Mouse (Mus musculus) liver, adult 2 months (tissue): ENCODE data around the gene Nfkbie. TPM values are rescaled to one million over a fixed set of nuclear protein-coding genes. Genes with fewer than 3 reads are reported as not detected.
A peak's percentile ranks its signal among the peaks of the same experiment; 100 is the strongest.

Experiments
- DNase-seq: peaks from one replicate; pipeline ENCODE4 v3.0.0-alpha.2; 2011; ENCODE audit warnings: low read depth, low spot score; ENCODE audit errors: extremely low read depth
- H3K27ac ChIP-seq: fragments of 200-500 bp; replicated peaks from 2 replicates; pipeline ENCODE4 v1.5.1; 2012; ENCODE audit warnings: low read depth, mild to moderate bottlenecking, control low read depth, inconsistent platforms, low read length; ENCODE audit not compliant: insufficient read depth
- H3K27me3 ChIP-seq: fragments of 200-500 bp; 2 replicates; pipeline ENCODE4 v1.6.1; 2012; ENCODE audit warnings: mild to moderate bottlenecking, moderate library complexity, low read length, inconsistent platforms; ENCODE audit not compliant: control insufficient read depth, insufficient read depth
- H3K36me3 ChIP-seq: fragments of 200-500 bp; 2 replicates; pipeline ENCODE4 v1.6.1; 2012; ENCODE audit warnings: low read length, inconsistent platforms; ENCODE audit not compliant: control insufficient read depth, insufficient read depth
- H3K4me1 ChIP-seq: fragments of 200-500 bp; 2 replicates; pipeline ENCODE4 v1.6.1; 2011; ENCODE audit warnings: low read length; ENCODE audit not compliant: control insufficient read depth, insufficient read depth
- H3K4me3 ChIP-seq: fragments of 200-500 bp; 2 replicates; pipeline ENCODE4 v1.5.1; 2011; ENCODE audit warnings: low read depth, mild to moderate bottlenecking, control low read depth, low read length, moderate library complexity; ENCODE audit not compliant: insufficient read depth
- H3K79me2 ChIP-seq: fragments of 200-500 bp; 2 replicates; pipeline ENCODE4 v1.6.1; 2012; ENCODE audit warnings: inconsistent platforms, mild to moderate bottlenecking, low read length, moderate library complexity; ENCODE audit not compliant: control insufficient read depth, insufficient read depth
- H3K9ac ChIP-seq: fragments of 200-500 bp; 2 replicates; pipeline ENCODE4 v1.6.1; 2012; ENCODE audit warnings: low read depth, mild to moderate bottlenecking, control low read depth, inconsistent platforms, low read length
- CTCF ChIP-seq: fragments of 200-500 bp; IDR thresholded peaks from 2 replicates; pipeline ENCODE4 v1.5.1; 2011; ENCODE audit warnings: low read depth, low read length, control low read depth
- POLR2A ChIP-seq: fragments of 200-500 bp; IDR thresholded peaks from 2 replicates; pipeline ENCODE4 v1.6.1; 2011; ENCODE audit warnings: low read length, control low read depth; ENCODE audit not compliant: insufficient read depth; ENCODE audit errors: extremely low read depth
- WGBS: fragments of 180-500 bp; shearing (Covaris S2); methylation state at CpG from one replicate; pipeline ENCODE4 v1.1.7; 2018; 5-methylcytosine and 5-hydroxymethylcytosine counted together
- polyA plus RNA-seq: library from polyadenylated mRNA; depleted of rRNA; stranded (reverse); fragments of >200 nt; gene quantifications from 2 replicates; pipeline ENCODE4 v1.2.3, GENCODE M21; 2012
- total RNA-seq: library from RNA; depleted of rRNA; stranded (reverse); fragments of >200 nt; gene quantifications from 2 replicates; pipeline ENCODE4 v1.2.3, GENCODE M21; 2014

The Nfkbie gene
- total and polyA plus RNA-seq, 2 experiments, result 1.6 to 3.0 TPM

GRCm38 (mm10) chr17:45582715-45583355 lies 27.3 kb downstream of the Nfkbie start:
- H3K27me3 ChIP-seq, result no peaks in the 10 kb centered on the region
- peaks cover 24% of the 10 kb centered on the region for H3K4me1 ChIP-seq
- DNase-seq, result peak; percentile 59
- no peak overlapping the region for H3K4me3 ChIP-seq
- TF ChIP-seq CTCF (peak; percentile 78), POLR2A (no peak)
- WGBS, result 52% methylated on average over 6 of the region's 6 CpGs
- H3K79me2 ChIP-seq, result no peaks in the 10 kb centered on the region
- peak overlapping the region; percentile 22 for H3K27ac ChIP-seq
- H3K9ac ChIP-seq, result no peak overlapping the region
- peaks cover 14% of the 10 kb centered on the region for H3K36me3 ChIP-seq

- DNase-seq, result peak; percentile 88
- Histone ChIP-seq H3K4me3 (no peak overlapping the region), H3K4me1 (peaks cover 34% of the 10 kb centered on the region)
These were observed 28.8 kb downstream of the Nfkbie start for GRCm38 (mm10) chr17:45584096-45584896.

GRCm38 (mm10) chr17:45584939-45585678 lies 29.6 kb downstream of the Nfkbie start:
- Histone ChIP-seq H3K27me3 (no peaks in the 10 kb centered on the region), H3K27ac (peak overlapping the region; percentile 88), H3K4me1 (peaks cover 38% of the 10 kb centered on the region), H3K4me3 (no peak overlapping the region), H3K36me3 (peaks cover 25% of the 10 kb centered on the region), H3K79me2 (no peaks in the 10 kb centered on the region; the same call in 1 of the 2 replicates), H3K9ac (peak overlapping the region; percentile 34)
- DNase-seq, result peak; percentile 98
- 3% methylated on average over 14 of the region's 14 CpGs for WGBS
- TF ChIP-seq POLR2A (0 out of 2 replicates have a peak, but pooled peaks have one; percentile 28), CTCF (peak; percentile 83)

More at GRCm38 (mm10) chr17:45584096-45584896, 28.8 kb downstream of the Nfkbie start:
- WGBS, result 15% methylated on average over 12 of the region's 12 CpGs
- Histone ChIP-seq H3K79me2 (no peaks in the 10 kb centered on the region; the same call in 1 of the 2 replicates), H3K9ac (peak overlapping the region; percentile 34), H3K27me3 (no peaks in the 10 kb centered on the region), H3K27ac (peak overlapping the region; percentile 88), H3K36me3 (peaks cover 25% of the 10 kb centered on the region)
- TF ChIP-seq CTCF, result no peak
- no peak for TF ChIP-seq POLR2A

- Histone ChIP-seq H3K27me3 (no peaks in the 10 kb centered on the region), H3K27ac (peak overlapping the region; percentile 88), H3K4me1 (peaks cover 46% of the 10 kb centered on the region), H3K36me3 (peaks cover 25% of the 10 kb centered on the region), H3K4me3 (no peak overlapping the region), H3K9ac (peak overlapping the region; percentile 9), H3K79me2 (peaks cover under 1% of the 10 kb centered on the region; the same call in 1 of the 2 replicates)
- no peak for TF ChIP-seq POLR2A
- TF ChIP-seq CTCF, result no peak
- DNase-seq, result no peak
- 74% methylated on average over 23 of the region's 23 CpGs for WGBS
These were observed 30.4 kb downstream of the Nfkbie start for GRCm38 (mm10) chr17:45585725-45586448.

GRCm38 (mm10) chr17:45586449-45586837 lies 30.9 kb downstream of the Nfkbie start:
- H3K4me3 ChIP-seq, result no peak overlapping the region
- peak overlapping the region; percentile 88 for H3K27ac ChIP-seq
- H3K4me1 ChIP-seq, result peaks cover 51% of the 10 kb centered on the region
- H3K79me2 ChIP-seq, result peaks cover 6% of the 10 kb centered on the region; the same call in 1 of the 2 replicates
- 59% methylated on average over 3 of the region's 3 CpGs for WGBS
- DNase-seq, result peak; percentile 70
- TF ChIP-seq POLR2A (no peak), CTCF (peak; percentile 69)
- no peak overlapping the region; the same call in 1 of the 2 replicates for H3K9ac ChIP-seq
- H3K27me3 ChIP-seq, result no peaks in the 10 kb centered on the region
- H3K36me3 ChIP-seq, result peaks cover 25% of the 10 kb centered on the region
